Mouse (Mus musculus): ENCODE measurements at regions not wholly inside any gene's neighbourhood (a gene's known extent, or its start where the extent isn't known, plus 50 kb on each side); places are given as distances from the start of the nearest gene placed in this dataset.

- no peak for DNase-seq (ENCODE audit: low spot score)
These were observed 209.1 kb downstream of the Bcl2l11 start for GRCm38 (mm10) chr2:128334757-128335500.

GRCm38 (mm10) chr2:128337192-128337591 is 211.4 kb downstream of the Bcl2l11 start:
- no peak for DNase-seq (ENCODE audit: low spot score)

GRCm38 (mm10) chr2:128337791-128338190 is 212.0 kb downstream of the Bcl2l11 start:
- DNase-seq (ENCODE audit: low spot score) = no peak

- DNase-seq (ENCODE audit: low spot score) = no peak
These were observed 212.6 kb downstream of the Bcl2l11 start for GRCm38 (mm10) chr2:128338474-128338873.

- no peak for DNase-seq (ENCODE audit: low spot score)
These were observed 213.3 kb downstream of the Bcl2l11 start for GRCm38 (mm10) chr2:128339061-128339642.

- no peak for DNase-seq (ENCODE audit: low spot score)
These were observed 214.0 kb downstream of the Bcl2l11 start for GRCm38 (mm10) chr2:128339643-128340487.

- no peak for DNase-seq (ENCODE audit: low spot score)
These were observed 214.9 kb downstream of the Bcl2l11 start for GRCm38 (mm10) chr2:128340631-128341240.

- no peak for DNase-seq (ENCODE audit: low spot score)
These were observed 216.4 kb downstream of the Bcl2l11 start for GRCm38 (mm10) chr2:128342212-128342611.

- DNase-seq (ENCODE audit: low spot score) = no peak
These were observed 219.7 kb downstream of the Bcl2l11 start for GRCm38 (mm10) chr2:128345557-128345956.

- DNase-seq (ENCODE audit: low spot score) = no peak
These were observed 222.7 kb downstream of the Bcl2l11 start for GRCm38 (mm10) chr2:128348556-128348955.

- no peak for DNase-seq (ENCODE audit: low spot score)
These were observed 225.6 kb downstream of the Bcl2l11 start for GRCm38 (mm10) chr2:128351405-128351804.

- no peak for DNase-seq (ENCODE audit: low spot score)
These were observed 226.7 kb downstream of the Bcl2l11 start for GRCm38 (mm10) chr2:128352533-128352932.

- no peak for DNase-seq (ENCODE audit: low spot score)
These were observed 227.6 kb downstream of the Bcl2l11 start for GRCm38 (mm10) chr2:128353457-128353856.

- DNase-seq (ENCODE audit: low spot score) = no peak
These were observed 230.5 kb downstream of the Bcl2l11 start for GRCm38 (mm10) chr2:128356326-128356725.

GRCm38 (mm10) chr2:128359106-128359505 is 231.9 kb upstream of the Spdye4c start:
- DNase-seq (ENCODE audit: low spot score) = no peak

- DNase-seq (ENCODE audit: low spot score) = no peak
These were observed 230.5 kb upstream of the Spdye4c start for GRCm38 (mm10) chr2:128360517-128360916.

GRCm38 (mm10) chr2:128361436-128361835 is 229.6 kb upstream of the Spdye4c start:
- DNase-seq (ENCODE audit: low spot score) = no peak

- peak; percentile 54 for DNase-seq (ENCODE audit: low spot score)
These were observed 226.8 kb upstream of the Spdye4c start for GRCm38 (mm10) chr2:128364161-128364560.

GRCm38 (mm10) chr2:128365004-128365403 is 226.0 kb upstream of the Spdye4c start:
- no peak for DNase-seq (ENCODE audit: low spot score)

- no peak for DNase-seq (ENCODE audit: low spot score)
These were observed 225.2 kb upstream of the Spdye4c start for GRCm38 (mm10) chr2:128365775-128366174.

GRCm38 (mm10) chr2:128367266-128368150 is 223.5 kb upstream of the Spdye4c start:
- no peak for DNase-seq (ENCODE audit: low spot score)
